Mouse (Mus musculus) G1E (cell line): ENCODE data around the gene 4931409K22Rik.
"Not testable (repeated sequence)": the region's sequence is repeated elsewhere in the genome, so short reads cannot be mapped to it uniquely, and the experiment has no call there.

ENCODE experiments used
- CTCF ChIP-seq: IDR thresholded peaks from 2 replicates; pipeline ENCODE4 v1.5.1; 2012; ENCODE audit warnings: low read depth, low read length, inconsistent platforms, mixed read lengths
- GATA1 ChIP-seq: IDR thresholded peaks from 2 replicates; pipeline ENCODE4 v1.6.1; 2012; ENCODE audit warnings: borderline replicate concordance, low read length, inconsistent platforms, mixed read lengths
- GATA2 ChIP-seq: IDR thresholded peaks from 2 replicates; pipeline ENCODE4 v1.6.1; 2012; ENCODE audit warnings: low read depth, low read length, inconsistent platforms, borderline replicate concordance
- POLR2AphosphoS5 ChIP-seq: IDR thresholded peaks from 2 replicates; pipeline ENCODE4 v1.6.1; 2012; ENCODE audit warnings: low read depth, low read length, inconsistent platforms; ENCODE audit not compliant: insufficient replicate concordance
- TAL1 ChIP-seq: conservative IDR thresholded peaks from 2 replicates; pipeline ENCODE4 v1.6.1; 2012; ENCODE audit warnings: low read depth, low read length, inconsistent platforms, mixed read lengths

GRCm38 (mm10) chr5:24555335-24555734 is 1.3 kb downstream of the 4931409K22Rik start:
- TF ChIP-seq CTCF, POLR2AphosphoS5, GATA2, GATA1, TAL1: not testable (repeated sequence)
